Mouse (Mus musculus) midbrain, postnatal 0 days (tissue): ENCODE data around the gene Atat1. TPM values are rescaled to one million over a fixed set of nuclear protein-coding genes. Genes with fewer than 3 reads are reported as not detected.
A peak's percentile ranks its signal among the peaks of the same experiment; 100 is the strongest.

ENCODE experiments used
- ATAC-seq: fragments of 200-750 bp; cut with Nextera tagmentation; 2 replicates; pipeline ENCODE4 v1.8.0; 2017; ENCODE audit warnings: moderate number of reproducible peaks, mild to moderate bottlenecking, moderate TSS enrichment, moderate library complexity; ENCODE audit not compliant: low FRiP score
- DNase-seq: peaks from one replicate; pipeline ENCODE4 v3.0.0-alpha.2; 2015; ENCODE audit warnings: low spot score
- H3K27ac ChIP-seq: fragments of 300-500 bp; sonication (generic); 2 replicates; pipeline ENCODE4 v1.5.1; 2014; ENCODE audit warnings: low read depth, mild to moderate bottlenecking, low read length, mixed read lengths
- H3K27me3 ChIP-seq: fragments of 300-500 bp; sonication (generic); 2 replicates; pipeline ENCODE4 v1.6.1; 2014; ENCODE audit warnings: low read length, control low read depth, mixed read lengths; ENCODE audit not compliant: insufficient read depth
- H3K36me3 ChIP-seq: fragments of 300-500 bp; sonication (generic); 2 replicates; pipeline ENCODE4 v1.6.1; 2014; ENCODE audit warnings: low read length, control low read depth, mixed read lengths; ENCODE audit not compliant: insufficient read depth
- H3K4me1 ChIP-seq: fragments of 300-500 bp; sonication (generic); 2 replicates; pipeline ENCODE4 v1.6.1; 2014; ENCODE audit warnings: mild to moderate bottlenecking, control low read depth, antibody characterized with exemption, low read length, mixed read lengths; ENCODE audit not compliant: insufficient read depth
- H3K4me2 ChIP-seq: fragments of 300-500 bp; sonication (generic); 2 replicates; pipeline ENCODE4 v1.6.1; 2014; ENCODE audit warnings: low read depth, mild to moderate bottlenecking, low read length, mixed read lengths; ENCODE audit not compliant: poor library complexity, severe bottlenecking
- H3K4me3 ChIP-seq: fragments of 300-500 bp; sonication (generic); 2 replicates; pipeline ENCODE4 v1.5.1; 2014; ENCODE audit warnings: low read depth, mild to moderate bottlenecking, low read length, moderate library complexity
- H3K9ac ChIP-seq: fragments of 300-500 bp; sonication (generic); replicated peaks from 2 replicates; pipeline ENCODE4 v1.6.1; 2014; ENCODE audit warnings: mild to moderate bottlenecking, low read length, moderate library complexity, mixed read lengths; ENCODE audit not compliant: poor library complexity, severe bottlenecking
- H3K9me3 ChIP-seq: fragments of 300-500 bp; sonication (generic); 2 replicates; pipeline ENCODE4 v1.6.1; 2016; ENCODE audit warnings: low read length, control low read depth
- CTCF ChIP-seq: IDR thresholded peaks from 2 replicates; pipeline ENCODE4 v1.5.1; 2016; ENCODE audit warnings: antibody characterized with exemption, mild to moderate bottlenecking
- WGBS: fragments of 180-500 bp; shearing (Covaris S2); extraction: QIAGEN DNeasy Blood & Tissue Kit; methylation state at CpG from one replicate; pipeline ENCODE4 v1.1.7; 2014; 5-methylcytosine and 5-hydroxymethylcytosine counted together
- polyA plus RNA-seq: library from polyadenylated mRNA; unstranded; fragments of >200 nt; fragmentation: Nextera tagmentation; extraction: Ambion mirVana; gene quantifications from 2 replicates; pipeline ENCODE4 v1.2.1, GENCODE M21; 2015
- total RNA-seq: library from RNA; depleted of rRNA; stranded (reverse); fragments of >200 nt; gene quantifications from 2 replicates; pipeline ENCODE4 v1.2.3, GENCODE M21; 2014

The Atat1 gene
- total and polyA plus RNA-seq, 2 experiments from 2014 or later: 216 to 326 TPM

- no peak overlapping the region for H3K27ac ChIP-seq
- TF ChIP-seq CTCF: no peak
- 65% methylated on average over 1 of the region's 1 CpGs for WGBS
- H3K4me3 ChIP-seq: no peak overlapping the region
- H3K9me3 ChIP-seq: no peaks in the 10 kb centered on the region
- no peak overlapping the region for H3K4me2 ChIP-seq
- ATAC-seq (no peak), DNase-seq (no peak)
- no peaks in the 10 kb centered on the region for H3K4me1 ChIP-seq
- H3K36me3 ChIP-seq: peaks cover 61% of the 10 kb centered on the region
- no peaks in the 10 kb centered on the region for H3K27me3 ChIP-seq
- H3K9ac ChIP-seq: no peak overlapping the region
Measured at GRCm38 (mm10) chr17:35927471-35927870, 17.6 kb upstream of the Atat1 start.

GRCm38 (mm10) chr17:35923281-35923680 is 13.4 kb upstream of the Atat1 start:
- no peak for ATAC-seq

GRCm38 (mm10) chr17:35922566-35922965 is 12.7 kb upstream of the Atat1 start:
- Histone ChIP-seq H3K9me3 (no peaks in the 10 kb centered on the region), H3K4me2 (no peak overlapping the region), H3K4me3 (no peak overlapping the region), H3K36me3 (peaks cover 33% of the 10 kb centered on the region), H3K27ac (no peak overlapping the region), H3K27me3 (no peaks in the 10 kb centered on the region), H3K9ac (no peak overlapping the region), H3K4me1 (peaks cover 11% of the 10 kb centered on the region; the same call in 1 of the 2 replicates)
- 83% methylated on average over 3 of the region's 3 CpGs for WGBS
- ATAC-seq: no peak
- TF ChIP-seq CTCF: no peak
- DNase-seq: no peak

More at GRCm38 (mm10) chr17:35923281-35923680, 13.4 kb upstream of the Atat1 start:
- DNase-seq: no peak
- Histone ChIP-seq H3K4me3 (no peak overlapping the region), H3K9me3 (no peaks in the 10 kb centered on the region), H3K9ac (no peak overlapping the region), H3K4me1 (peaks cover 11% of the 10 kb centered on the region; the same call in 1 of the 2 replicates), H3K36me3 (peaks cover 40% of the 10 kb centered on the region), H3K4me2 (no peak overlapping the region), H3K27me3 (no peaks in the 10 kb centered on the region), H3K27ac (no peak overlapping the region)
- 95% methylated on average over 4 of the region's 4 CpGs for WGBS
- no peak for TF ChIP-seq CTCF

GRCm38 (mm10) chr17:35921710-35922109 is 11.8 kb upstream of the Atat1 start:
- WGBS: 81% methylated on average over 4 of the region's 4 CpGs
- no peak for DNase-seq
- Histone ChIP-seq H3K9me3 (no peaks in the 10 kb centered on the region), H3K4me3 (no peak overlapping the region), H3K27me3 (no peaks in the 10 kb centered on the region), H3K27ac (no peak overlapping the region), H3K4me1 (peaks cover 11% of the 10 kb centered on the region; the same call in 1 of the 2 replicates), H3K36me3 (peaks cover 28% of the 10 kb centered on the region), H3K9ac (0 out of 2 replicates have a peak overlapping the region, but pooled peaks have one; percentile 36), H3K4me2 (no peak overlapping the region)
- no peak for ATAC-seq
- no peak for TF ChIP-seq CTCF

GRCm38 (mm10) chr17:35920862-35921562 is 11.1 kb upstream of the Atat1 start:
- H3K36me3 ChIP-seq: peaks cover 21% of the 10 kb centered on the region
- peak overlapping the region; percentile 98 for H3K27ac ChIP-seq
- H3K4me2 ChIP-seq: no peak overlapping the region
- WGBS: 63% methylated on average over 5 of the region's 5 CpGs
- H3K4me3 ChIP-seq: no peak overlapping the region
- DNase-seq: peak; percentile 75
- H3K27me3 ChIP-seq: no peaks in the 10 kb centered on the region
- H3K9ac ChIP-seq: peak overlapping the region; percentile 14; the same call in 1 of the 2 replicates
- ATAC-seq: no peak
- peak; percentile 80 for TF ChIP-seq CTCF
- H3K9me3 ChIP-seq: no peaks in the 10 kb centered on the region
- H3K4me1 ChIP-seq: peaks cover 11% of the 10 kb centered on the region; the same call in 1 of the 2 replicates

GRCm38 (mm10) chr17:35920384-35920783 is 10.5 kb upstream of the Atat1 start:
- H3K27ac ChIP-seq: peak overlapping the region; percentile 98
- 0 out of 2 replicates have a peak overlapping the region, but pooled peaks have one; percentile 49 for H3K4me3 ChIP-seq
- no peaks in the 10 kb centered on the region for H3K27me3 ChIP-seq
- no peak for DNase-seq
- H3K36me3 ChIP-seq: peaks cover 20% of the 10 kb centered on the region
- no peak for TF ChIP-seq CTCF
- WGBS: 73% methylated on average over 1 of the region's 1 CpGs
- H3K9me3 ChIP-seq: no peaks in the 10 kb centered on the region
- peaks cover 11% of the 10 kb centered on the region; the same call in 1 of the 2 replicates for H3K4me1 ChIP-seq
- no peak for ATAC-seq
- no peak overlapping the region for H3K9ac ChIP-seq
- peak overlapping the region; percentile 64 for H3K4me2 ChIP-seq
